Mouse (Mus musculus): ENCODE data around the gene Med11.
"Not testable (repeated sequence)": the region's sequence is repeated elsewhere in the genome, so short reads cannot be mapped to it uniquely, and the experiment has no call there.

Gene Med11

GRCm38 (mm10) chr11:70451797-70452498, at the start of gene Med11:
Gene Med11, plus strand, starts transcription at chr11:70451919.
- DNase-seq, result peak; percentile 99

GRCm38 (mm10) chr11:70403598-70403997, 48.1 kb upstream of the Med11 start:
- DNase-seq, result peak; percentile 16 to 30

- peak; percentile 85 to 87 for DNase-seq
Observed at GRCm38 (mm10) chr11:70409594-70410296, 42.0 kb upstream of the Med11 start, which contains the start of gene Pelp1. Gene Pelp1, minus strand, starts transcription at chr11:70410031.

- no peak for DNase-seq
Observed at GRCm38 (mm10) chr11:70410297-70410643, 41.4 kb upstream of the Med11 start.

- no peak for DNase-seq
Observed at GRCm38 (mm10) chr11:70412591-70412990, 39.1 kb upstream of the Med11 start.

- peak; percentile 55 to 72 for DNase-seq
Observed at GRCm38 (mm10) chr11:70413961-70414360, 37.8 kb upstream of the Med11 start.

GRCm38 (mm10) chr11:70418199-70418598, 33.5 kb upstream of the Med11 start:
- DNase-seq, result no peak

- DNase-seq, result no peak
Observed at GRCm38 (mm10) chr11:70419486-70419885, 32.2 kb upstream of the Med11 start.

- not testable (repeated sequence) for DNase-seq
Observed at GRCm38 (mm10) chr11:70426598-70426997, 25.1 kb upstream of the Med11 start.

GRCm38 (mm10) chr11:70431574-70431973, 20.1 kb upstream of the Med11 start:
- no peak for DNase-seq

- DNase-seq, result peak; percentile 99
Observed at GRCm38 (mm10) chr11:70432048-70432894, 19.4 kb upstream of the Med11 start, which contains the start of gene Arrb2. Gene Arrb2, plus strand, starts transcription at chr11:70432635.

- DNase-seq, result no peak
Observed at GRCm38 (mm10) chr11:70432895-70433568, 18.7 kb upstream of the Med11 start.

GRCm38 (mm10) chr11:70433569-70433943, 18.2 kb upstream of the Med11 start:
- DNase-seq, result no peak

- no peak for DNase-seq
Observed at GRCm38 (mm10) chr11:70433951-70434350, 17.8 kb upstream of the Med11 start.

GRCm38 (mm10) chr11:70435476-70435875, 16.2 kb upstream of the Med11 start:
- no peak for DNase-seq

- DNase-seq, result no peak
Observed at GRCm38 (mm10) chr11:70437426-70437825, 14.3 kb upstream of the Med11 start.

GRCm38 (mm10) chr11:70438728-70439374, 12.9 kb upstream of the Med11 start:
- DNase-seq, result no peak

- DNase-seq, result peak; percentile 26 to 29
Observed at GRCm38 (mm10) chr11:70440637-70441036, 11.1 kb upstream of the Med11 start.

- DNase-seq, result no peak
Observed at GRCm38 (mm10) chr11:70441882-70442281, 9.8 kb upstream of the Med11 start.

- DNase-seq, result no peak
Observed at GRCm38 (mm10) chr11:70443964-70444363, 7.8 kb upstream of the Med11 start.

GRCm38 (mm10) chr11:70444667-70445066, 7.1 kb upstream of the Med11 start:
- peak; percentile 55 to 76 for DNase-seq

GRCm38 (mm10) chr11:70446756-70447155, 5.0 kb upstream of the Med11 start:
- no peak for DNase-seq

All from lung, adult 18-20 months (tissue).